19 mouse cellular contexts compared by ENCODE assay signal in genomic region chr8:91660879-91661278, GRCm38 (mm10).
DNase-seq lines count a peak whose midpoint lies in the region; ATAC-seq lines count a peak whose summit lies in the region.
"Had no signal": no experiment of that assay in that cellular context is flagged by ENCODE, and none has a peak within 500 bp of the region (broad histone marks: within the 10 kb centered on the region; RNA-seq: fewer than 3 reads in every experiment).

No protein-coding gene starts in this region.

- no peaks in the 10 kb centered on the region for H3K9me3 ChIP-seq in heart, embryonic 16.5 days (replicated peaks; ENCODE audit: control insufficient read depth, low read length)
- H3K9me3 ChIP-seq in kidney, embryonic 15.5 days (replicated peaks) = no peaks in the 10 kb centered on the region
- 0 out of 2 replicates have a peak, but pooled peaks cover 4% of the 10 kb centered on the region for H3K9me3 ChIP-seq in lung, embryonic 16.5 days (ENCODE audit: control insufficient read depth, low read length)
- H3K9me3 ChIP-seq: embryonic facial prominence, embryonic 12.5 days; forebrain, embryonic 15.5 days; hindbrain, embryonic 13.5 days had no signal

- H3K4me2 ChIP-seq in heart, embryonic 16.5 days (ENCODE audit: low read depth, low read length) = peak overlapping the region; percentile 4; the same call in 1 of the 2 replicates
- no peak overlapping the region for H3K4me2 ChIP-seq in kidney, embryonic 15.5 days
- no peak overlapping the region for H3K4me2 ChIP-seq in lung, embryonic 16.5 days (ENCODE audit: low read depth, low read length)
- H3K4me2 ChIP-seq: embryonic facial prominence, embryonic 12.5 days; forebrain, embryonic 15.5 days; heart, embryonic 11.5 days; hindbrain, embryonic 13.5 days had no signal

- WGBS in heart, embryonic 16.5 days = 44% methylated on average over 8 of the region's 8 CpGs
- WGBS in kidney, embryonic 15.5 days = 43% methylated on average over 8 of the region's 8 CpGs
- WGBS in lung, embryonic 16.5 days = 58% methylated on average over 8 of the region's 8 CpGs

- H3K4me1 ChIP-seq in heart, embryonic 16.5 days (ENCODE audit: control insufficient read depth, insufficient read depth, low read length) = peaks cover 12% of the 10 kb centered on the region
- H3K4me1 ChIP-seq in kidney, embryonic 15.5 days = peaks cover 32% of the 10 kb centered on the region
- no peaks in the 10 kb centered on the region for H3K4me1 ChIP-seq in lung, embryonic 16.5 days (replicated peaks; ENCODE audit: control insufficient read depth, insufficient read depth, low read length)

- no peak overlapping the region for H3K4me3 ChIP-seq in heart, embryonic 16.5 days (ENCODE audit: low read length)
- no peak overlapping the region for H3K4me3 ChIP-seq in kidney, embryonic 15.5 days (replicated peaks)
- H3K4me3 ChIP-seq in lung, embryonic 16.5 days (ENCODE audit: low read length) = no peak overlapping the region
- H3K4me3 ChIP-seq: embryonic facial prominence, embryonic 12.5 days; forebrain, embryonic 15.5 days; hindbrain, embryonic 13.5 days had no signal

- H3K9ac ChIP-seq in heart, embryonic 16.5 days (ENCODE audit: low read length) = no peak overlapping the region
- H3K9ac ChIP-seq in kidney, embryonic 15.5 days = no peak overlapping the region
- no peak overlapping the region for H3K9ac ChIP-seq in lung, embryonic 16.5 days (ENCODE audit: low read length)
- H3K9ac ChIP-seq: embryonic facial prominence, embryonic 12.5 days; forebrain, embryonic 15.5 days; hindbrain, embryonic 13.5 days had no signal

- H3K27ac ChIP-seq in heart, embryonic 16.5 days (ENCODE audit: low read length) = no peak overlapping the region; the same call in 1 of the 2 replicates
- H3K27ac ChIP-seq in kidney, embryonic 15.5 days = 0 out of 2 replicates have a peak overlapping the region, but pooled peaks have one; percentile 13
- no peak overlapping the region for H3K27ac ChIP-seq in lung, embryonic 16.5 days (ENCODE audit: low read length)
- H3K27ac ChIP-seq: embryonic facial prominence, embryonic 12.5 days; forebrain, embryonic 15.5 days; hindbrain, embryonic 13.5 days; hindbrain, postnatal 0 days had no signal

- no peaks in the 10 kb centered on the region for H3K27me3 ChIP-seq in heart, embryonic 16.5 days (ENCODE audit: control insufficient read depth, insufficient read depth, low read length)
- no peaks in the 10 kb centered on the region for H3K27me3 ChIP-seq in kidney, embryonic 15.5 days
- H3K27me3 ChIP-seq in lung, embryonic 16.5 days (ENCODE audit: control insufficient read depth, insufficient read depth, low read depth, low read length) = no peaks in the 10 kb centered on the region
- H3K27me3 ChIP-seq: embryonic facial prominence, embryonic 12.5 days; forebrain, embryonic 15.5 days had no signal

- no peaks in the 10 kb centered on the region for H3K36me3 ChIP-seq in heart, embryonic 16.5 days (ENCODE audit: control insufficient read depth, insufficient read depth)
- no peaks in the 10 kb centered on the region for H3K36me3 ChIP-seq in kidney, embryonic 15.5 days
- H3K36me3 ChIP-seq in lung, embryonic 16.5 days (ENCODE audit: control insufficient read depth, insufficient read depth, low read length) = no peaks in the 10 kb centered on the region
- H3K36me3 ChIP-seq: embryonic facial prominence, embryonic 12.5 days; forebrain, embryonic 15.5 days; hindbrain, embryonic 13.5 days had no signal

- no peak for DNase-seq in heart, postnatal 4 days
- DNase-seq in kidney, adult 18-20 months = no peak
- DNase-seq in lung, adult 18-20 months = no peak
- DNase-seq: adrenal gland, postnatal 14 days; cerebellum, adult 11-12 months; cerebellum, adult 9-10 months; cerebellum, postnatal 25 days; gastrocnemius, postnatal 36 days; heart, adult 11 months had no signal

- 0 out of 2 replicates have a peak, but pooled peaks have one; percentile 41 for ATAC-seq in heart, embryonic 16.5 days (replicated peaks; ENCODE audit: extremely low read depth, insufficient read depth, low FRiP score)
- peak; percentile 74; the same call in 1 of the 2 replicates for ATAC-seq in kidney, embryonic 15.5 days (replicated peaks; ENCODE audit: low FRiP score)
- ATAC-seq in lung, embryonic 16.5 days (ENCODE audit: low read depth) = peak; percentile 38; the same call in 1 of the 2 replicates
- ATAC-seq in CD4-positive, CD25-positive, alpha-beta regulatory T cell, adult 4 months = no peak
- ATAC-seq: activated CD4-positive, CD25-positive, alpha-beta regulatory T cell, adult 4 months; forebrain, embryonic 15.5 days; hindbrain, postnatal 0 days had no signal
